ENCODE assay signal across 8 mouse cellular contexts in genomic region chr3:96813591-96814244, GRCm38 (mm10). TPM values are rescaled to one million over a fixed set of nuclear protein-coding genes. Genes with fewer than 3 reads are reported as not detected.
A peak's percentile ranks its signal among the peaks of the same experiment; 100 is the strongest.
DNase-seq lines count a peak whose midpoint lies in the region; ATAC-seq and TF ChIP-seq lines count a peak whose summit lies in the region.
"Had no signal": no experiment of that assay in that cellular context is flagged by ENCODE, and none has a peak within 500 bp of the region (broad histone marks: within the 10 kb centered on the region; RNA-seq: fewer than 3 reads in every experiment).

No protein-coding gene starts in this region.

- H3K4me2 ChIP-seq in intestine, embryonic 15.5 days (replicated peaks), result peak overlapping the region; percentile 47
- 0 out of 2 replicates have a peak overlapping the region, but pooled peaks have one; percentile 65 for H3K4me2 ChIP-seq in liver, postnatal 0 days (ENCODE audit: low read depth, low read length)
- no peak overlapping the region for H3K4me2 ChIP-seq in forebrain, embryonic 12.5 days

- peaks cover 8% of the 10 kb centered on the region; the same call in 1 of the 2 replicates for H3K4me1 ChIP-seq in intestine, embryonic 15.5 days (replicated peaks)
- H3K4me1 ChIP-seq in liver, postnatal 0 days (ENCODE audit: insufficient read depth), result peaks cover 3% of the 10 kb centered on the region; the same call in 1 of the 2 replicates
- H3K4me1 ChIP-seq in forebrain, embryonic 12.5 days, result 0 out of 2 replicates have a peak, but pooled peaks cover 5% of the 10 kb centered on the region

- no peak for TF ChIP-seq EP300 in liver, postnatal 0 days (IDR thresholded peaks at IDR 0.05; ENCODE audit: low read depth)

- no peaks in the 10 kb centered on the region for H3K36me3 ChIP-seq in intestine, embryonic 15.5 days
- no peaks in the 10 kb centered on the region for H3K36me3 ChIP-seq in liver, postnatal 0 days (replicated peaks; ENCODE audit: insufficient read depth, low read length)
- no peaks in the 10 kb centered on the region for H3K36me3 ChIP-seq in forebrain, embryonic 12.5 days (replicated peaks)

- no peak overlapping the region for H3K9ac ChIP-seq in intestine, embryonic 15.5 days
- no peak overlapping the region for H3K9ac ChIP-seq in liver, postnatal 0 days (replicated peaks)
- H3K9ac ChIP-seq in forebrain, embryonic 12.5 days, result no peak overlapping the region

- H3K27me3 ChIP-seq in intestine, embryonic 15.5 days (replicated peaks), result no peaks in the 10 kb centered on the region
- no peaks in the 10 kb centered on the region for H3K27me3 ChIP-seq in liver, postnatal 0 days (ENCODE audit: insufficient read depth, low read length)
- no peaks in the 10 kb centered on the region for H3K27me3 ChIP-seq in forebrain, embryonic 12.5 days

- ATAC-seq in intestine, embryonic 15.5 days, result peak; percentile 68
- ATAC-seq in liver, postnatal 0 days, result no peak
- no peak for ATAC-seq in forebrain, embryonic 12.5 days (ENCODE audit: low FRiP score)

- WGBS in intestine, embryonic 15.5 days, result 51% methylated on average over 7 of the region's 7 CpGs
- WGBS in liver, postnatal 0 days (ENCODE audit: insufficient replicate concordance), result 50% methylated on average over 7 of the region's 7 CpGs
- WGBS in forebrain, embryonic 12.5 days, result 73% methylated on average over 7 of the region's 7 CpGs

- no peak overlapping the region for H3K4me3 ChIP-seq in intestine, embryonic 15.5 days (replicated peaks)
- H3K4me3 ChIP-seq in liver, postnatal 0 days (ENCODE audit: low read depth, low read length), result no peak overlapping the region
- H3K4me3 ChIP-seq in forebrain, embryonic 12.5 days (replicated peaks), result no peak overlapping the region

- peak; percentile 18 for DNase-seq in urinary bladder, postnatal 25 days (ENCODE audit: low spot score)
- DNase-seq in urinary bladder, adult 18-20 months (ENCODE audit: low spot score in 2 of 2), result no peak
- no peak for DNase-seq in liver, postnatal 0 days
- no peak for DNase-seq in right cerebral cortex, postnatal 25 days
- DNase-seq in spleen, postnatal 14 days (ENCODE audit: low spot score in 2 of 2), result no peak

- no peaks in the 10 kb centered on the region for H3K9me3 ChIP-seq in intestine, embryonic 15.5 days
- no peaks in the 10 kb centered on the region for H3K9me3 ChIP-seq in liver, postnatal 0 days (ENCODE audit: low read length)
- no peaks in the 10 kb centered on the region for H3K9me3 ChIP-seq in forebrain, embryonic 12.5 days

- TF ChIP-seq CTCF in liver, postnatal 0 days (IDR thresholded peaks at IDR 0.05; ENCODE audit: low read depth), result no peak

- no peak overlapping the region for H3K27ac ChIP-seq in intestine, embryonic 15.5 days
- H3K27ac ChIP-seq in liver, postnatal 0 days (ENCODE audit: low read depth), result no peak overlapping the region
- H3K27ac ChIP-seq in forebrain, embryonic 12.5 days, result no peak overlapping the region
- H3K27ac ChIP-seq: macrophage had no signal

RNA-seq across cellular contexts. Expression of gene Pdzk1, which starts 15.4 kb away (rescaled TPM):
- polyA plus RNA-seq in intestine, embryonic 15.5 days (2015; fragmentation: Nextera tagmentation; extraction: Ambion mirVana), result 16.0 and 19.9 TPM in 2 replicates
- polyA plus RNA-seq in liver, postnatal 0 days (2015; fragmentation: Nextera tagmentation; extraction: Ambion mirVana), result 49.4 and 57.7 TPM in 2 replicates
- not detected in 2 replicates for polyA plus RNA-seq in forebrain, embryonic 12.5 days (2016; fragmentation: Nextera tagmentation; extraction: Ambion mirVana)
- polyA plus RNA-seq: macrophage had no signal

RNA-seq across cellular contexts. Expression of gene Cd160, which starts 15.4 kb away (rescaled TPM):
- 1.1 and 1.4 TPM in 2 replicates for polyA plus RNA-seq in intestine, embryonic 15.5 days (2015; fragmentation: Nextera tagmentation; extraction: Ambion mirVana)
- 0.78 and 0.89 TPM in 2 replicates for polyA plus RNA-seq in liver, postnatal 0 days (2015; fragmentation: Nextera tagmentation; extraction: Ambion mirVana)
- 0.19 and 0.21 TPM in 2 replicates for polyA plus RNA-seq in forebrain, embryonic 12.5 days (2016; fragmentation: Nextera tagmentation; extraction: Ambion mirVana)

Comparison
In these comparisons a context has a peak if more than half of its experiments do, and no peak if none do; other contexts are left out.
1. RNA of gene Pdzk1, which starts 15.4 kb away (polyA plus RNA-seq): 49.4 to 57.7 TPM in liver, postnatal 0 days and 16.0 to 19.9 TPM in intestine, embryonic 15.5 days; not detected in forebrain, embryonic 12.5 days; every median in the first group is over 10 times any median in the second.